Mouse (Mus musculus) lung, postnatal 36 days (tissue): Measurements from ENCODE around the gene Prss57.
"Not testable (repeated sequence)": the region's sequence is repeated elsewhere in the genome, so short reads cannot be mapped to it uniquely, and the experiment has no call there.

ENCODE experiments used
- DNase-seq: peaks from one replicate; pipeline ENCODE4 v3.0.0; 2022; ENCODE audit warnings: mixed read lengths

Prss57 gene

DNA sequence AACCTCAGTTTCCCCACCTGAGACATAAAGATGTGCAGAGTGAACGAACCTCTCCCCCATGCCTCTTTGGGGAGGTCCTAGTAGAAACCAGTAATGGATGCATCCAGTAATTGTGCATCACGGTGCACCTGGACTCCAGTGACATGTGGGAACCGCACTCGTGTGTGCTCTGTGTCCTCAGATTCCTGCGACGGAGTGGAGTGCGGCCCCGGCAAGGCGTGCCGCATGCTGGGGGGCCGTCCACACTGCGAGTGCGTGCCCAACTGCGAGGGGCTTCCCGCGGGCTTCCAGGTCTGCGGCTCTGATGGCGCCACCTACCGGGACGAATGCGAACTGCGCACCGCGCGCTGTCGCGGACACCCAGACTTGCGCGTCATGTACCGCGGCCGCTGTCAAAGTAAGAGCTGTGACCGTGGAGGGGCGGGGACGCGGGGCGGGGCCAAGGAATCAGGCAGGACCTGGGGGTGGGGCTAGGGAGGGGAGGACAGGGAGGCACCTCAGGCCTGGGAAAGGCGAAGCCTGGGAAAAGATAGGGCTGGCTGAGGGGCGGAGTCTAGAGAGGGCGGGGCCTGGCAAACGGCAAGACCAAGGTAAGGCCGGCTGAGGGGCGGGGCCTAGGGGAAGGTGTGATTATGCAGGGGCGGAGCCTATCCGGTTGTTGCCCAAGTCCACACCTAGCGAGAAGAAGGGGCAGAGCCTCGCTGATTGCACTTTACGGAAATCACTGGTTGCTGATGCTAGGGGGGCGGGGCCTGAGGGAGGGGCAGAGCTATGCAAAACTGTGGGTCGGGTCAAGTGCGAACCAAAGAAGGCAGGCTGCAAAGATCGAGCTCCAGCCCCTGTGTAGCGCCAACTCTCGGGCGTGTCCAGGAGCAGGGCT lies 10.7 kb downstream of the Prss57 start:
- peak; percentile 98 for DNase-seq

DNA sequence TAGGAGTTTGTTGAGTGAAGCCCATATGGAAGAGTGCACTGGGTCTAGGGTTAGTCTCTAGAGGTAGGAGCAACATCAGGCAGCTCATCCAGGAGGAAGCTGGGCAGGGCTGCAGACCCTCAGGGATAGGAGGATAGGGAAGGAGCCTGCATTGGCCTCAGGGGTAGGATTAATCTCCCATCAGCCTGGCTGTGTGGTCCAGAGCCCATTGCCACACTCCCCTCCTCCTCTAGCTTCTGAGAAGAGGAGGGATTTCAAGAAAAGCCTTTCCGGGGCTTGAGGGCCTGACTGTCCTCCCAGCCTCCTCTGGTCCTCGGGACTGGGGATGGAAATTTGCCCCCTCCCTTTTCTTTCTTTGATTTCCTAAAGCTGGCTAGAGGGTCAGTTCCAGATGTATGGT lies 11.6 kb downstream of the Prss57 start:
- DNase-seq, result no peak

DNA sequence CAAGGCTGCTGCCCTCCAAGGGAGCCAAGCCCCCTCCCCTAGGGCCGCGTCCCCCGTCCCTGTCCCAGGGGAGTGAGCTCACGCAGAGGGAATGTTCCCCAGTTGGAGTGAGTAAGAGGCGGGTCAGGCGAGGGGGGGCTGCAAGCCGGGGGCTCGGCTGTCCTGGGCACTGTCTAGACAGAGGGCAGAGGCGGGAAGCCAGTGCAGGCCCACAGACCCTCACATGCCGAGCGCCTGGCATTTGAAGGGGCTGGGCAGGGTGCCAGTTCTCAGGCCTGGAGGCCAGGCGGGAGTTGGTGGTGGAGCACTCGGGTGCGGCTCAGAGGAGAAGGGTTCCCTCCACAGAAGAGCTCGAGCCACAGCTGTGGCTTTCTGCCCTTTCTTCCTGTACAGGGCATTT lies 12.8 kb downstream of the Prss57 start:
- peak; percentile 59 for DNase-seq

DNA sequence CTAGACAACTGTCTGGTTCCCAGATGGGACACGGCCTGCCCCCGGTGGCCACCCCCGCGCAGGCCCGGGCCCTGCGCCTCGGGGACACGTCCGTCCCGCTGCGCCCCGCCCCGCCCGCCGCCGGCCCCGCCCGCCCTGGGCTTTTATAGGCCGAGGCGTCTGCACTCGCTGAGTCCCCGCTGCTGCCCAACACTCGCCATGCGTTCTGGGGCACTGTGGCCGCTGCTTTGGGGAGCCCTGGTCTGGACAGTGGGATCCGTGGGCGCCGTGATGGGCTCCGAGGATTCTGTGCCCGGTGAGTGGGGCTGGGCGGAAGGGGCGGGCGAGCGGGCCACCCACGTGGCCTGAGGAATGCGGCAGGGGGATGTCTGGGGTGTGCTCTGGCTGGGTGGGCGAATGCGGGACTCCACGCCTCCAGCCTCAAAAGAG lies 13.6 kb downstream of the Prss57 start, which contains the start of gene Fstl3:
Fstl3 (plus strand) TSS at position 170 of the 429 bp plus-strand sequence.
- DNase-seq, result peak; percentile 49

DNA sequence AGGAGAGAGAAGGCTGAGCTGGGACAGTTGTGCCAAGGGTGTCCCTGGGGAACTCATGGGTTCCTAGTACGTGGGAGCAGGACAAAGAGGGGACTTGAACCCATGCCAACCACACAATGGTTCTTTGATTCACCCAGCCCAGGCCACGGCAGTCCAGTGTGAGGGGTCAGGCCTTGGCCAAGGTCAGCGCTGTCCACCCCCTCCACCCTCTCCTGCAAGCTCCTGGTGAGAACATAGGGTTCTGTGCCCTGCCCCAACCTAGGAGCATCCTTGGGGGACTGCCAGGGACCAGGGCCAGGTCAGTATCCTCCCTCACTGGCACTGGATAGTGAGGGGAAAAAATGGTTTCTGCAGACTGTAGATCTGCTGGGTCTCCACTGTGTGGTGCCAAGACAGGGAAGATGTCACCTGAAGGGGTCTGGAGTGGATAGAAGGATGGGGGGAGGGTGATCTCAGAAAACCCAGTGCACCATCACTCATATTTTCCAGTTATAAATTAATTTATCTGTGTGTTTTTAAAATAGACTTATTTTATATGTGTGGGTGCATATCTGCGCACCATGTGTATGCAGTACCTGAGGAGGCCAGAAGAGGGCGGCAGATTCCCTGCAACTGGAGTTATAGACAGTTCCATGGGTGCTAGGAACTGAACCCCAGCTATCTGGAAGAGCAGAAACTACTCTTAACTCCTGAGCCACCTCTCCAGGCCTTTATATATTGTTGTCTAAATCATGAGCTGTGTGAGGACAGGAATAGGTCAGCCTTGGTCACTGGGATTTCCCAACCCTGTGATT lies 16.1 kb downstream of the Prss57 start:
- DNase-seq, result no peak

DNA sequence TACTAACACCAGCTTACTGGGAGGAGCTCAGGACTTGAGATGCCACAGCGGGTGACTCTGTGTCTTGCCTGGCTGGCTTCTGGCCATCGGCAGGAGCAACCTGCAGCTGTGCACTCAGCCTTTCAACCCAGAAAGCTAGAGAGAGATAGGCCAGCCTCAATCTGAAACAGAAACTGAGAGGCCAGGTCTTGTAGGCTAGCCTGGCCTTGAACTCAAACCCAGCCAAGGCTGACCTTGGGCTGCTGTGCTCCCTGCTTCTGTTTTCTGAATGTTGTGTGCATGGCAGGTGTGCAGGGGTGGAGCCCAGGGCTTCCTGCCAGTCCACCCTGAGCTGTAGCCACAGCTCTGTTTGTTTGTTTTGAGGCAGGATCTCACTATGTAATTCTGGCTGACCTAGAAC lies 17.6 kb downstream of the Prss57 start:
- DNase-seq, result no peak

DNA sequence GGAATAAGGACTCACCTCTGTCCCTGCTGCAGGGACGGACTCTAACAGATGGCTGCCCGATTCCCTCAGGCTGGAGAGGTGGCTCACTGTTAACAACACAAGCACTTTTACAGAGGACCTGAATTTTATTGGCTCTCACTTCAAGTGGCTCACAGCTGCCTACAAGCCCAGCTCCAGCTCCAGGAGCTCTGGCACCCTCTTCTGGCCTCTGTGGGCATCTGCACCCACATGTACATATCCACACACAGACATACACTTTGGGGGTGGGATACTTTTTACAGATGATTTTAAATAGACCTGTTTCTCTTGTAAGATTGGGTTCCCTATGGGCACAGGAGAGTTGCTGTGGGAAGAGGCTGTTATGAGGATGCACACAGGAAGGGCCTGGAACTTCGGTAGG lies 18.4 kb downstream of the Prss57 start:
- no peak for DNase-seq

DNA sequence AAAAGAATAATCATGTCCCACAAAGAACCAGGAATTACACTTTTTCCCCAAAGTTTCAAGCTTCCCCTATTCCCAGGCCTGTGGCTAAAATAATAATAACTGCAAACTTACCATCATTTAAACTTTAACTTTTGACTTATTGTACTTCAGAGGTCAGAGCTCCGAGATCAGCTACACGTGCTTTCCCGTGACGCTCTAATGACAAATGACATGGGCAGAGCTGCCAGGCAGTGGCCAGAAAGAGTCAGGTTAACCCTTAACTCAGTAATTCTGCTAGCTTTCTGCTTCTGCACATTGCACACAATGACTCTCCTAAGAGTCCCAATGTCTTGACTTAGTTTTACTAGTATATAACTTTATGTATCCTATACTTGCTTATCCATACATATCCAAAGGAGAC lies 21.4 kb downstream of the Prss57 start:
- DNase-seq, result no peak

DNA sequence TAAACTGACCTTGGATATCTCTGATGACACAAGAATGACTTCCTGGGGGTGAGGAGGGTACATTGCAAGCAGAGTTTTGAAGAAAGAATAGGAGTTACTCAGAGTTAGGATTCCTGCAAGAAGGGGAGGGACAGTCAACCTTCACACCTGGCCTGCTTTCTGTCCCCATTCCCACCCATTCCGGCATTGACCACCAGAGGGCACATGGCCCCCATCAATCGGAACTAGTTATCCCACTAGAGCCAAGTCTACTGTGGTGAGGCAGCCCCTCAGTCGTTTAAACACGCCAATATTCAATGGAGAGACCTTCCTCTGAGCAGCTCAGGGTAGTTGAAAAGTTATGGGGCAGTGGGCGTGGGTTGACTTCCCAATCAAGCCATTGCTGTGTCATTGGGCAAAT lies 22.4 kb downstream of the Prss57 start:
- peak; percentile 88 for DNase-seq

DNA sequence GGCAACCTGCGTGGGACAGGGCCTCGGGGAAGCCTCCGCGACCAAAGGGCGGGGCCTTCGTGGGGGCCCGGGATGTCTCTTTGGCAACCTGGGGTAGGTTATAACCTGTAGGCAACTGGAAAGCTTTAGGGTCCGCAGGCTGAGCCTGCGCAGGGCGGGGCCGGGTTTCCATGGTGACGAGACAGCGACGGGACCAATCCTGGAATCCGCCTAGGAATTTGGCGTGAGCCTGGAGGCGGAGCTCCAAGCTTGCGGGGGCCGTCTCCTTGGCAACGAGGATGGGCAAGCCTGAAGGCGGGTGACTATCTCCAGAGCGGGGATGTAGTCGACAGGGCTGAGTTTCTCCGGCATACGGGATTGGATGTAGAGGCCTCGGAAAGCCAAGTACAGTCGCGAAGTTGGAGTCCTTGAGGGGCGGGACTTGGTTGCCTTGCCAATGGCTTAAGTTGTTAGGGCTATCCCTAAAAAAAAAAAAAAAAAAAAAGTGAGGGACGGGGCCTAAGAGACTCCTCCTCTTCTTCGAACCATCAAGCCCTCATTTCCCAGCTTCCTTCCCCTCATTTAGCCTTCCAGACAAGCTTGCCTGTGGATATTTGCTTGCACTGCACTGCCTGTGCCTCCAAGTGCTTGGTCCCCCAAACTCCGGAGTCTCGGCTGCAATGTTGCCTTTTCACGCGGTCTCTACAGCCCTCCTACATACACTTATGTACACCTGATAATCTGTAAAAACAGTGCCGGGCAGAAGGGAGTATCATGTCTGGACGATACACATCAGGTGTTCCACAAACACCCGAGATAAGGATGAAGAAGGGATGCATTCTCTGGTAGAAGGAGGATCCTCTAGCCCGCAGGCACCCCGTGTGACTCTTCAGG lies 23.2 kb downstream of the Prss57 start:
- peak; percentile 94 for DNase-seq

DNA sequence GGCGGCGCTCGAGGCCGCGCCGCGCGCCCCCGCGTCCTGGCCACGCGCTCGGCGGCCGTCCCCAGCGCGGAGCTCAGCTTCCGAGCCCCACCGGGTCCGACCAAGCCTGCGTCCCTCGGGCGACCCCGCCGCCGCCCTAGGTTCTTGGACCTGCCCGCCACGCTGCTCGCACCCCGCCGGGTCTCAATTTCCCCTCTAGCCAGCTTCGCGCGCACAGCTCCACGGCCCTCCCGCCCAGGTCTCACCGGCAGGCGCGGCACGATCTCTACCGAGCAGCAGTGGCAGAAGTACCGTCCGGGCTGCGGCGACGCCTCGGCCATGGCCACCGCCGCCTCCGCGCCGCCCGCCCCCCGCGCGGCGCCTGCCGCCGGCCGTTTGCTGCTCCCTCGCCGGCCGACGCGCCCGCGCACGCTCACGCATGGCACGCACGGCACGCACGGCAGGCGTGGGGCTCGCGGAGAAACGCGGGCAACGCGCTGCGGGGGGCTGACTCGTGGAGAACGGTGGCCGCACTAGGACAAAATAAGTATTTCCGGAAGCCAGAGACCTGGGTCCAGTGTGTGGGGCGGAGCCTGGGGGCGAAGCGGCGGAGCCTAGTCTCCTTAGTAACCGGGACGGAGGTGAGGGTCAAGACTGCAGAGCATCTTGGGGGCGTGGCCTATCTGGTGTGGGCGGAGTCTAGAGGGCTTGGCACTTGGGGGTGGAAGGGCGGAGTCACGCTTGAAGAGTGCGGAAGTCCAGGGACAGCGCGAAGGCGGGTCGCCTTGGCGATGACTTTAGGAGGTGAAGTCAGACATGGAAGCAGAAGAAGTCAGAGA lies 24.0 kb downstream of the Prss57 start, which contains the start of gene Rnf126:
Rnf126 (minus strand) TSS at position 445 of the 818 bp plus-strand sequence.
- peak; percentile 99 for DNase-seq

DNA sequence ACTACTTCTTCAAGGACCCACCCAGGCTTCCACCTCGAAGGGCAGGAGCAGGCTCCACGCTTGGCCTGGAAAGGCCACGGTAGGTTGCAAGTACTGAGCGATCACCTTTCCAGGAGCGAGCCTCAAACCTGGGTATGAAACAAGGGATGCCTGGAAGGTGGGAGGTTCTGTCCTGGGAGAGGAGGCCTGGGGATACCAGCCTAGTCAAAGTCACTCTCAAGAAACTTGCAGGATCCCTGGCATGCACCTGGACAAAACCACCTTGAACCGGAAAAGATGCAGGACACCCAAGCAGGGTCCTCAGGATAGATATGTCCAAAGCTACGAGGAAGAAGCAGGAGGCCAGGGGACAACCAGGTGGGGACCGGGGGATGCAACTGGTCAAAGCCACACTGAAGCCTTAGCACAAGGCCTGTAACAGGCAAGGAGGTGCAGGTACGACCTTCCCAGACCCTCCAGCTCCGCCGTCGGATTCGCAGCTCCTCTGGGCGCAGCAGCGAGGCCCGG lies 24.7 kb downstream of the Prss57 start:
- no peak for DNase-seq

DNA sequence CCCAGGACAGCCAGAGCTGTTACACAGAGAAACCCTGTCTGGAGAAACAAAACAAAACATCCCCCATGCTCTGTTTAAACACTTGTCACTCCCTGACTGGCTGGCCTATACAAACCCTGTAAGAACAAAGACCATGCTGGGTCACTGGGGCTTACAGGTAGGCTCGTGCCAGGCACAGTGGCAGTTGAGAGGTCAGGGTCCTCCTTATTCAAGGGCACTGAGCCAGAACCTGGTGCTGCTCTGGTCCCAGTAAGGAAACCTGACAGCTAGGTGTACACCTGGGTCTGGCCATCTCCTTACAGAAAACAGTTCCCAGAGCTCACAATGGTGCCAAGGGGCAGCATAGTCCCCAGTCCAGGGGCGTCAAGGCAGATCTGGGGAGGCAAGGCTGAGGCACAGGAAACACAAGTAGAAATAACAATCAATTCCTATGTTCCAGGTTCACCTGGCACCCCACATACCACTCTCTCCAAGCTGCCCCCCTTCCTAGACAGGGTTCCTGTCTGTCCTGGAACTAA lies 25.5 kb downstream of the Prss57 start:
- no peak for DNase-seq

DNA sequence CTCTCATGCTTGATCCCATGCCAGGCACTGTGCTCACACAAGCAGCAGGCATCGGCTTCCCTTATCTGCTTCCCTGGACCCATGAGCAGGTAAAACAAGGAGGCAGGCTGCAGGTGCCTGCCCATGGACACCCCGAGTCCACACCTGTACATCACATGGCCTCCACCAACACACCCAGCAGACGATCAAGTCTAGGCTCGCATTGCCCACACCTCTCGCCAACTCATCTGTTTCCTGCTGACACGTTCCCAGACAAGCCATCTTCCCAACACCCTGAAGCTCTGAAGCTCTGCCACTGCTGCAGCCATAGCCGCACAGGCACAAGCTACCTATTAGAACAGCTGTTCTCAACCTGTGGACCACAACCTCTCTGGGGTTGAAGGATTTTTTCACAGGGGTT lies 26.5 kb downstream of the Prss57 start:
- DNase-seq, result no peak

DNA sequence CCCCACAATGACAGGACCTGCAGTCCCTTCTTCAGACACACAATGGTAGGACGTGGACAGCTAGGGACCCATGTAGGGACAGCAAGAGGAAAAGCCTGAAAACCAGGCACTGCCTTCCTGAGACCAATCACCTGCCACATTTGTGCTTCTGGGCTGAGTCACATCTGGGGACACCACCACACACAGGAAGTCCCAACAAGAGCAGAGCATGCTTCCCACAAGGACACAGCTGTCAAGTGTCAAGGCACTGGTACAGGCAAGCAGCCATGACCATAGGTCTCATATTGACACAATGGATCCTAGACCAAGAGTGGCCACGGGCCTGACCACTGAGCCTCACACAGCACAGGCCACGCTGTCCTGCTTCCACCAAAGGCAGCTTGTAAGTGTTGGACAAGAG lies 27.9 kb downstream of the Prss57 start:
- DNase-seq, result no peak

DNA sequence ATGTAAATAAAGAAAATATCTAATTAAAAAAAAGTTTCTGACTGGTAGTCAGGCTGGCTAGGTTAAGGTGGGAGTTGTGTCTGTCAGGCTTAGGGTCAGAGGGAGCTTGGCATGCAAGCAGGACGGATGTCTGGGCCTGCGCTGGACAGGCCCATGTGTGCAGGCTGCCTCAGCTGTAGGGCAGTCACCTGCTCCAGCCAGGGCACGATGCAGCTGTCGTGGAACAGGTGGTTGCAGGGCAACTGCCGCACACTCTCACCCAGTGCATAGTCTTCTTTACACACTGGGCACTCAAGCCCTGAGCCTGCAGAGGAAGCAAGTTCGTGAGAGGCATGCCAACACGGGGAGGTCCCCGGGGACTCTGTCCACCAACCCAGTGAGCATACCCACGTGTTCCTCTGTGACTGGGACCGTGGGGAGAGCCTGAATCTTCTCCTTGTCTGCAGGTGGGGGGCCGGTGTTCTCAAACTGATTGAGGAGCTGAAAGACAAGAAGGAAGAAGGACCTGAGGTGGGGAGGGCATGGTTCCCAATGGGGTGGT lies 30.1 kb downstream of the Prss57 start:
- no peak for DNase-seq

DNA sequence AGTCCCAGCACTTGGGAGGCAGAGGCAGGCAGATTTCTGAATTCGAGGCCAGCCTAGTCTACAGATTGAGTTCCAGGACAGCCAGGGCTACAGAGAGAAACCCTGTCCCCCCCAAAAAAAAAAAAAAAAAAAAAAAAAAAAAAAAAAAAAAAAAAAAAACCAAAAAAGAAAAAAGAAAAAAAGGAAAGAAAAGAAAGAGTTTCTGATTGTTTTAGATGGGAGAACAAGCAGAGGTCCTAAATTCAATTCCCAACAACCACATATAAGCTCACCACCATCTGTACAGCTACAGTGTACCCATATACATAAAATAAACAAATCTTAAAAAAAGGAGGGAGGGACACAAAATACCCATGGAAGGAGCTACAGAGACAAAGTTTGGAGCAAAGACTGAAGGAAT lies 31.1 kb downstream of the Prss57 start:
- DNase-seq, result not testable (repeated sequence)

DNA sequence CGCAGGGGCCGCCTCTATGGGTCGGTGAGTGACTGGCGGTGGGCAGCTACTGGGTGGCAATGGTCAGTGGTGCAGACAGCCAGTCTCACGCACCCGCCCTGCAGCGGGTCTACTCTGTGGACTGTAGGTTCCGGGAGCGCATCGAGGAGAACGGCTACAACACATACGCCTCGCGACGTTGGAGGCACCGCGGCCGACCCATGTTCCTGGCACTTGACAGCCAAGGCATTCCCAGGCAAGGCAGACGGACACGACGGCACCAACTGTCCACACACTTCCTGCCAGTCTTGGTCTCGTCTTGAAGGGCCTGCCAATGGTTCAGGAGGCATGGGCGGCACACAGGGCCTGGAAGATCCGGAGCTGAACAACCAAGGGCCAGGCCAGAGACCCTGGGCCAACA lies 34.1 kb downstream of the Prss57 start:
- DNase-seq, result no peak

DNA sequence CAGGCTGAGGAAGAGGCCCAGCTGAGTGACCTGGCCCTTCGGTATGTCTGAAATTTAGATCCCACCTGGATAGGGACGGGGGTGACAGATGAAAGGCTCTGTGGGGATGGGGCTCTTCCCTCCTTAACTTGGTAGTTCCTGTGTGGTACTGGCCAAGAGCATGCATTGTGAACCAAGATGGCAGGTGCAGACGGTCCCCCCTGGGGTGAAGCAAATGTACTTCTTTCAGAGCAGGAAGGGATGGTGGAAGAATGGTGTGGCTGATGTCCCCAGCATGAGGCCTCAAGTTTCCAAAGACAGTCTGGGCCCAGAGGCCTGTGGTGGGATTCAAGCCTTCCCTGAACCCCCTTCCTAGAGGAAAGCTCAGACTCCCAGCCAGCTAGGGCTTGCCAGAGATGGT lies 34.9 kb downstream of the Prss57 start:
- DNase-seq, result no peak

DNA sequence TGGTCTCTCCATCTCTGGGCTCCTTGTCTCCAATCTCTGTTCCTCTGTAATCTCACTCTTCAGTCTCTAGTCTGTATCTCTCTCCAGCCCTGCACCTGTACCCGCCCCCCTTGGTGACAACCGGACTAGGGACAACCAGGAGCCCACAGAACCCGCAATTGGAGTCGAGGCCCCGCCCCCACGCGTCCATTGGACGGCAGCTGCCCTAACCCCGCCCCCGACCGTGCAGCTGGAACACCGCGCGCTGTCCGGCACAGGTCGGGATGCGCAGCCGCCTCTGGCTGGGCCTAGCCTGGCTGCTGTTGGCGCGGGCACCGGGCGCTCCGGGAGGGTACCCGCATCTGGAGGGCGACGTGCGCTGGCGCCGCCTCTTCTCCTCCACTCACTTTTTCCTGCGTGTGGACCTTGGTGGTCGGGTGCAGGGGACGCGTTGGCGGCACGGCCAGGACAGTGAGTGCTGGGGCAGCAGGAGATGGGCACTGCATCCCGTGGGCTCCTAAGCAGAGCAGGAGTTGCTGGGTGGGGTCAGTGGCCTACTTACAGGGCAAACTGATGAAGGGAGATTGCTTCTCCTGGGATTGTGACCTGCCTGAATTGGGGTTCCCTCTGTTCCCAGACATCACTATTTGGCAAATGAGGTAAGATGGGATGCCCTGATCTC lies 35.8 kb downstream of the Prss57 start, which contains the start of gene Fgf22:
Fgf22 (plus strand) TSS at position 221 of the 661 bp plus-strand sequence.
- peak; percentile 81 for DNase-seq
